Mouse (Mus musculus) embryo, embryonic 9.5 days (tissue): ENCODE data around the gene Hlcs.

Experiments used
- DNase-seq: peaks from one replicate; pipeline ENCODE4 v3.0.0-alpha.2; 2017; ENCODE audit errors: extremely low spot score

The Hlcs gene

DNA sequence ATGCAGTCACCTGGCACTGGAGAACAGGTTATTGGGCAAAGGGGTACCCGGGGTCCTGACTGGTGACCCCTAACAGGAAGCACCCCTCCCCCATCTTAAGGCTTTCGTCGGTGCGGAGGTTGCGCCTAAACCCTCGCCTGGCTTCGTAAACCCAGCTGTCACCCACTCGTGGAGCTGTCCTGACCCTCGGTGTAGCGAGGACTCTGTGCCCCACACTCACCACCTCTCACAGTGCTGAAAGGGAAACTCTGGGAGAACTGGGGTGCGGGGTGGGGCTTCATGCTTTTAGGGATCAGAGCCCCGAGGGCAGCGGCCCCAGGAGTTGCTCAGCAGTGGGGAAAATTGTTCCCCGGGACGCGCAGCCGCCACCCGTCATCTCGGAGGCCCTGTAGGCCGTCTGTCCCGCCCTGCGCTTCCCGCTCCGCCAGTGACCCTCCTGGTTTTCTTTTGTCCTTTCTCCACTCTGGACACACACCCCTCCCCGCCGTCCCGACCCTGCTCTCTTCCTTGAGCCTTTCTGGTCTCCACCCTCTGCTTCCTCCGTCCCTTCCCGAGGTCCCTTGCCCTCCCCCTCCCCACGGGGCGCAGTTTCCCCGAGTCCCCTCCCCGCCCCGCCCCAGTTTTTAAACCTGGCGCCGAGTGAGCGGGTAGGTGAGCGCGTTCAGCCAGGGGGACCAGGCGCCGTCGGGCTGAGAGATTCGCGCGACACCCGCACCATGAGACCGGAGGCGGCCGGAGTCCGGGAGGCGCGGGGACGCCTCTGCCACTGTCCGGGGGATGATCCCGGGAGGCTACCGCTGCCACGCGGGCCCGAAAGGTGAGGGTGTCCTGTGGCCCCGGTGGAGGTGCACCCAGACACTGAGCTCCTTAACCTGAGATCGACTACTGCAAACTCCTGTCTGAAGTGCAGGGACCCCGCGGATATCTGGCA, 14.7 kb upstream of the Hlcs start, which contains the start of gene Ripply3:
Gene Ripply3 (plus strand): TSS at position 640 of the 931 bp plus-strand sequence.
- peak; percentile 68 for DNase-seq

GRCm38 (mm10) chr16:94326008-94326407, 12.6 kb upstream of the Hlcs start:
- no peak for DNase-seq

GRCm38 (mm10) chr16:94323681-94324080, 10.3 kb upstream of the Hlcs start:
- no peak for DNase-seq

DNA sequence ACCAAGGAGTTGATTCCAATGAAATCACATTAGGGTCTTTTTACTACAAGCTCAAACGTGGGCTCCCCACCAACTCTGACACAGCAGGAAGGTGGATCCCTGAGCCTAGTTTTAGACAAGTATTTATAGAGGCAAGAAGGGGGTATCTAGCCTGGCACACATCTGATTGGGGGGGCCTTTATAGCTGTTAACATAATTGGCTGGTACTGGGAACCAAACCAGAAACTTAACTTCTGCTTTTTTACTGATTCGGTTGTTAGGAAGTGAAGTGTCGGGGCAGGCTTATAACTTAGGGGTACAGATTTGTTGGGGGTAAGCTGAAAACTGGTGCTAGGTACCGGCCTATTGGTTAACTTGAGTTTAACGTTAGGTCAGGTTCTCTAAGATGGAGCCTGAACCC, 6.9 kb upstream of the Hlcs start:
- no peak for DNase-seq

DNA sequence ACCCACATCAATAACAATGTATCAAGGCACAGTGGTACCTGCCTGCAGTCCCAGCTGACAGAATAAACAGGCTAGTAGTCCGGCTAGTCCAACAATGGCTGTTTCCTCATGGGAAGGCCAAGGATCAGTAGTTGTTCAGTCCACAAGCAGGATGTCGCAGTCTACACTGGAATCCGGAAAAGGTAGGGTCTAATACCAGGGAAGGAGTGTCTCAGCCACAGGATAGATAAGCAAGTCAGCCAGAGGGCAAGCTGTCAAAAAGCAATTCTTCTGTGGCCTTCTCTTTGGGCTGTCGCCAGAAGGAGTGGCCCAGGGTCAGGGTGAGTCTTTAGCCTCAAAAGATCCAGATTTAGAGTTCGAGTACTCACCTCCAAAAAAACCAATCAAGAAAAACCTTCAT, 4.4 kb upstream of the Hlcs start:
- no peak for DNase-seq

DNA sequence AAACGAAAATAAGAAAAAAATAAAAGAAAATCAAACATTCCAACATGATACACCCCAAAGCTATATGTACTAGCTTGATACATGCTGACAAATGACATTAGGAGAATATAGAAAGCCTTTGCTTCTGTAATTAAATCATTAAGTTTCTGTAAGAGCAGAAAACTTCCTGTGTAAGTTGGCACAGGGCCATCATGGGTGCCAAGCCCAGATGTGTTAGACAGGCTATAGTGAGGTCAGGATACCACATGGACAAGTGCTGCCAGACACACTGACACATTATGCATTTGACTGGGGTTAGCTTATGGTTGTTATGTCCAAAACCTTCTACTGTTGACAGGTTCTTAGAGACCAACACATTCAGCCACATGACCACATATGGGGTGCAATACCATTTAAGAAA, 1.8 kb upstream of the Hlcs start:
- DNase-seq = no peak

GRCm38 (mm10) chr16:94314626-94315025, 1.3 kb upstream of the Hlcs start:
- no peak for DNase-seq

GRCm38 (mm10) chr16:94312663-94313228, 625 bp downstream of the Hlcs start:
- peak; percentile 92 for DNase-seq

- DNase-seq = no peak
Observed at GRCm38 (mm10) chr16:94311931-94312330, 1.4 kb downstream of the Hlcs start.

GRCm38 (mm10) chr16:94311416-94311815, 2.0 kb downstream of the Hlcs start:
- DNase-seq = no peak

GRCm38 (mm10) chr16:94309025-94309424, 4.3 kb downstream of the Hlcs start:
- DNase-seq = no peak

DNA sequence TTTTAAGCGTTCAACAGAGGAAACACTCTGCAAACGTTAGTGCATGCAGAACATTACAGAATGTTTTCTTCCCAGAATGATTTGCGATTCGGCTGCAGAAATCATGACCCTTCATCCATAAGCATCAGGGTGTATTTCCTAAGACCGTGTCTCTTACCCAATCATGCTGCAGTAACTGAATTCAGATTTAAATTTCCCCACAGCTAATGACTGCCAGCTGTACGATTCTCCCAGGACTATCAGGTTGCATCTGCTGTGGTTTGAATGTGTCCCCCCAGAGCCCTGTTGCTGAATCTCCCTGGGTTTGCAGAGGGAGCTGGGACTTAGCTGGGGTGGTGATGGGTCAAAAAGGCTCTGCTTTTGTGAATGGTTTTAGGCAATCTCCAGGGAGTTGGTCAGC, 5.4 kb downstream of the Hlcs start:
- peak; percentile 36 for DNase-seq

DNA sequence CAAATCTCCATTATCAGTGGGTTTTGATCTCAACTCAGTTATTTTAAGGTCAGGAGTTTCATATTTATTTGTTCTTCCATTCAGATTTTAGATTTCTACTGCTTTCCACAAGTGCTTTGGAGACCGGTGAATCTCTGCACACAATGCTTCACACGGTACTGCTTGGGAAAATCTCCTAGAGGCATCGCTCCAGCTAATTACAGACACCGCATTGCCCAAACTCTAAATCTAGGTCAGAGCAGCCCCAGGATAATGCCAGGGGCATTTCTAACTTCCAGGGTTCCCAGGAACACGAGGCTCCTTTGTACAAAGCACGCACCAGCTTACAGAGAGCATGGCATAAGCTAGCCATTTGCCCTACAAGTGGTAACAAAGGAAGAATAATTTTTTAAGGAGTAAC, 5.8 kb downstream of the Hlcs start:
- DNase-seq = no peak

GRCm38 (mm10) chr16:94303203-94303535, 10.2 kb downstream of the Hlcs start:
- no peak for DNase-seq

DNA sequence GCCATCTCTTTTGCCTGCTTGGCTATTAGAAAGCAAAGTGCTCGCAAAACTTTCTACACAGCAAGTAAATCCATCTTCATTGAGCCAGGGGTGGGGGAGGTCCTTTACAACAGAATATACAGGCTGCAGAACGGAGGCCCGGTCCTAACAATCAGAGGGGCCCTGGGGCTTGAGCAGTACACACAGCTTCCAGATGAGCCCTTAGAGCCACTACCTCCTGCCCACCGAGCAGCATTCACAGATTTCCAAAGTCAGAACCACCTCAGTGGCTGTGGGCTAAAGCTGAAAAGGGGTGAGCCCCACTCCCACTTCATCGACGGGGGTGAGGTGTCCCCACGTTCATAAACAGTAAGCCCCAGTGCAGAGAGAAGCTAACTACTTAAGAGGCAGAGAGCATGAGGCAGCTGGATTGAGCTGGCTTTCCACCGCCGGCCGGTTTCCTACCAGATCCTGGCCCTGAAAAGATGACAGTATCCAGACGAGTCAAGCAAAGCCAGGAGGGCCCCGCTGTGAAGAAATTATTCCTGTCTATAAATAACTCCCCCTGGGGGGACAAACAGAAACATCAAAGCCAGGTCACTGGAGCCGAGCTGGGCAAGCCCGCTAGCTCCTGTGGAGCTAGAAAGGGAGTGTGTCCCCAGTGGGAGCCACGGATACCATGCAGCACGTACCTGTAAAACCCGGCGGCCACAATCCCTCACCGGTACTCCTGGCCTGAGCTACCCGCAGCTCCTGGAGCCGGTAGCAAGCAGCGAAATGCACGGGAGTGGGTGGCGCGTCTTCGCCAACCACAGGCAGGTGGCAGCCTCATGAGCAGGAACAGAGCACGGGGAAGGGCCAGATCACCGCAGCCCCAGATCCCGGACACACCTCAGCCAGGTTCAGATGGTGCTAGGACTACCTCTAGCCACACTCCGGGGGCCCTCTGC, 10.8 kb downstream of the Hlcs start:
- DNase-seq = peak; percentile 31

DNA sequence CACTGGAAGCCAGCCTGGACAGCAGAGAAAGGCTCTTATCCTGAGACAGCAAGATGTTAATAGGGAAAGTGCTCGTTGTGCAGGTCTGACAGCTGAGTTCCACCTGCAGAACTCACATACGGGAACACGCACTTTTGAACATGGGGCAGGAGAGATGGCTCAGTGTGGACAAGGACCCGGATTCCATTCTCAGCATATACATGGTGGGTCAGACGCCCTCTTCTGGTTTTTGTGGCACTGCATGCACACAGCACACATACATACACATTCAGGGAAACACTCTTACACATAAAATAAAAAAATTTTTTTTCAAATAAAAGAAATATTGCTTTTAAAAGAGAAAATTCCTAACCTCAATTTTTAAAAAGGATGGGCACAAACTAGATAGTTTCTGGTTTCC, 11.7 kb downstream of the Hlcs start:
- DNase-seq = no peak

DNA sequence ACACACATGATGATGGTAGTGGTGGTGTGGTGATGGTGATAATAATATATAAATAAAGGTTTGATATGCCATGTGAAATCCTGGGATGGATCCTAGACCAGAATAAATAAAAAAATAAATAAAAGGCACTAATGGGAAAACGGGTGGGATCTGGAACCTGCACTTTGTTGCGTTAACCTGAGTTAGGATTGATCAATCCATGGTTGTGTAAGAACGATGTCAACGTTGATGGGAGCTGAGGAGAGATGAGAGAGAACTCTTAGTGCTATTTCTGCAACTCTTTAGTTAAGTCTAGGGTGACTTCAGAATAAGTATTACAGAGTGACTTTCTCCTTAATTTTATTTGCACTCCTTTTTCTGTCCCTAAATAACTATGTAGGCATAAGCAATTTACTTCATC, 12.2 kb downstream of the Hlcs start:
- DNase-seq = no peak

GRCm38 (mm10) chr16:94299210-94299609, 14.2 kb downstream of the Hlcs start:
- no peak for DNase-seq

DNA sequence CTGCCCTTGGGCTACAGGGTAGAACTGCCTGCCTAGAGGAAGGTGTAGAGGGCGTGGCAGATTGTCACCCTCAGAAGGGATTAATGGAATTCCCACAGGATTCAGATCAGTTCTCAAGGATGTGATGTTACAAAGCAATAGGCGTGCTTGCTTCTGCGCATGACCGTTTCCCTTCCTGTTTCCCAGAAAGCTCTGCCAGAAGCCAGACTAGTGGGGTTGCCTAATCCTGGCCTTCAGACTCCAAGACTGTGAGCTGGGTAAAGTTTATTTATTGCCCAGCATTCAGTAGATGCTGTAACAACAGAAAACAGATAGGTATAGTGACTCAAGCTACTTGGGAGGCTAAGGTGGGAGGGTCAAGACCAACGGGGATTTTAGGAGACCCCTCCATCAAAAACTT, 15.3 kb downstream of the Hlcs start:
- DNase-seq = no peak

DNA sequence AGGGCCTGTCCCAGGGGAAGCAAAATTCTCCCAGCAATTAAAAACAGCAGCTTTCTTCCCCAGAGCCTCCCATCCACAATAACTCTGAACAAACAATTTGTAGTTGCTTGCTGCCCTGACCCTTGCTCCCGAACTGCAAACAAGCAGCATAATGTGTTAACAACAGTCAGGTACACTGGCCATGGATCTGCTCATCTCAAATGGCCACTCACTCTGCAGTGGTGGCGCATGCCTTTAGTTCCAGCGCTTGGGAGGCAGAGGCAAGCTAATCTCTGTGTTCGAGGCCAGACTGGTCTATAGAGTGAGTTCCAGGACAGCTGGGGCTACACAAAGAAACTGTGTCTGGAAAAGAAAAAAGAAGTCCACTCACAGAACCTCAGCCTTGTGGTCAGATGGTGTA, 22.2 kb downstream of the Hlcs start:
- DNase-seq = no peak

DNA sequence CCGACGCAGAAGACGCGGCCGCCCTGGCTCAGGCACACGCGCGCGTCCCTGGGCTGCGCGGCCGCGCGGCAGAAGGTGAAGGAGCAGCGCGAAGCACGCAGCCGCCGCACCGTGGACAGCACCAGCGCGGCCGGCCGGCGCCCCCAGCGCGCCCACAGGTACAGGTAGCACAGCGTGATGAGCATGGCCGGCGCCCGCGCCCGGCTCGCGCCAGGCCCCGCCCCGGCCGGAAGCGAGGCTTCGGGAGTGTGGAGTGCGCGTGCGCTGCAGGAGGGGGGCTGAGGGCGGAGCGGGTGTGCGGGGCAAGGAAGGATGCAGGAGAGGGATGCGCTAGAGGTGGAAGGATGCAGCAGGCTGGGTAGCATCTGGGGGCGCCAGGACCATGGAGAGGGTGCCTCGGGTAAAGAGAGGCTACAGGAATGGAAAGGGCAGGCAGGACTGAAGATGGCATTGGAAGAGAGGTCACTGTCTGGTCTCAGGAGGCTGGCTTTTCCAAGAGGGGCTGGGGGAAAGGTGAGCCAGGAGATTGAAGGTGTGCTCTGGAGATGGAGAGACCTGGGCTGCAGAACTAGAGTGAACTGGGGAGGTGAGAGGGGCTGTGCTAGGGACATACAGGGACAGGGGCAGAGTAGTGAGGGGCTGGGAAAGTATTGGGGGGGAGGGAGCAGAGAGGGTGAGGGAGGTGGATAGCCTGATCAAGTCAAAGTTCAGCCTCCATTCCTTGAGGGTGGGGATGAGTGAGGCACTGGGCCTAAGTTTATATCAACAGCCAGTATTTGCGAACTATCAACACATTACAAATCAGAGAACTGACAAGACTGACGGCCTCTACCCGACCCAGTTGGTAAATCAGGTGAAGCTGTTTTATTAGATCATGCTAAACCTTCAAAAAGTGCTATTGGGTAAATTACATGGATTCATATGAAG, 23.0 kb downstream of the Hlcs start:
- peak; percentile 88 for DNase-seq
